Comparison of ENCODE assay signal across 9 mouse cellular contexts in the genomic region with DNA sequence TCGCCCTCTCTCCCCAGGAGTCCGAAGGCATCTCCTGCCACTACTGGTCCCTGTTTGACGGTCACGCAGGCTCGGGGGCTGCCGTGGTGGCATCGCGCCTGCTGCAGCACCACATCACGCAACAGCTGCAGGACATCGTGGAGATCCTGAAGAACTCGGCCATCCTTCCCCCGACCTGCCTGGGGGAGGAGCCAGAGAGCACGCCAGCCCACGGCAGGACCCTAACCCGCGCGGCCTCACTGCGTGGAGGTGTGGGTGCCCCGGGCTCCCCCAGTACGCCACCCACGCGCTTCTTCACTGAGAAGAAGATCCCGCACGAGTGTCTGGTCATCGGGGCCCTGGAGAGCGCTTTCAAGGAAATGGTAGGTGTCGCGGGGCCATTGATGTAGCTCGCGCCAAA.
DNase-seq lines count a peak whose midpoint lies in the region; ATAC-seq and TF ChIP-seq lines count a peak whose summit lies in the region.
"Had no signal": no experiment of that assay in that cellular context is flagged by ENCODE, and none has a peak within 500 bp of the region (broad histone marks: within the 10 kb centered on the region; RNA-seq: fewer than 3 reads in every experiment).

No protein-coding gene starts in this region.

- no peak for DNase-seq in kidney, adult 9 months
- DNase-seq in brain, embryonic 14.5 days (ENCODE audit: low read depth): no peak
- DNase-seq in hindbrain, embryonic 11.5 days (ENCODE audit: low spot score): no peak
- no peak for DNase-seq in urinary bladder, postnatal 10 days (ENCODE audit: low spot score)
- DNase-seq in urinary bladder, postnatal 4 days (ENCODE audit: low spot score in 2 of 2): no peak
- no peak for DNase-seq in gastrocnemius, postnatal 25 days

- no peak overlapping the region for H3K27ac ChIP-seq in kidney, embryonic 15.5 days
- no peak overlapping the region for H3K27ac ChIP-seq in hindbrain, embryonic 11.5 days (ENCODE audit: low read depth, low read length)
- no peak overlapping the region for H3K27ac ChIP-seq in midbrain, embryonic 12.5 days (replicated peaks)

- H3K27me3 ChIP-seq in kidney, embryonic 15.5 days: no peaks in the 10 kb centered on the region
- H3K27me3 ChIP-seq in hindbrain, embryonic 11.5 days (ENCODE audit: control insufficient read depth, insufficient read depth, low read length): no peaks in the 10 kb centered on the region
- peaks cover 17% of the 10 kb centered on the region for H3K27me3 ChIP-seq in midbrain, embryonic 12.5 days
- H3K27me3 ChIP-seq: Patski had no signal

- peak; percentile 13; the same call in 1 of the 2 replicates for TF ChIP-seq CTCF in brain, embryonic 14.5 days (IDR thresholded peaks at IDR 0.05; ENCODE audit: borderline replicate concordance, extremely low read depth, insufficient read depth, insufficient read length)

- H3K9me3 ChIP-seq in kidney, embryonic 15.5 days (replicated peaks): no peaks in the 10 kb centered on the region
- no peaks in the 10 kb centered on the region for H3K9me3 ChIP-seq in hindbrain, embryonic 11.5 days (ENCODE audit: control insufficient read depth, low read length)
- H3K9me3 ChIP-seq in midbrain, embryonic 12.5 days: peaks cover 6% of the 10 kb centered on the region; the same call in 1 of the 2 replicates

- peak overlapping the region; percentile 32 for H3K4me3 ChIP-seq in kidney, embryonic 15.5 days (replicated peaks)
- H3K4me3 ChIP-seq in hindbrain, embryonic 11.5 days (ENCODE audit: low read depth, low read length): peak overlapping the region; percentile 1; the same call in 1 of the 2 replicates
- H3K4me3 ChIP-seq in midbrain, embryonic 12.5 days: 0 out of 2 replicates have a peak overlapping the region, but pooled peaks have one; percentile 18

- TF ChIP-seq POLR2A in brain, embryonic 14.5 days (IDR thresholded peaks at IDR 0.05; ENCODE audit: borderline replicate concordance, extremely low read depth, insufficient read depth, insufficient read length, poor library complexity, severe bottlenecking): no peak

- H3K9ac ChIP-seq in kidney, embryonic 15.5 days: no peak overlapping the region
- H3K9ac ChIP-seq in hindbrain, embryonic 11.5 days (ENCODE audit: low read depth, low read length): no peak overlapping the region
- H3K9ac ChIP-seq in midbrain, embryonic 12.5 days (replicated peaks): 0 out of 2 replicates have a peak overlapping the region, but pooled peaks have one; percentile 15

- ATAC-seq in kidney, embryonic 15.5 days (replicated peaks; ENCODE audit: low FRiP score): no peak
- 0 out of 2 replicates have a peak, but pooled peaks have one; percentile 17 for ATAC-seq in hindbrain, embryonic 11.5 days (ENCODE audit: low FRiP score)
- ATAC-seq in midbrain, embryonic 12.5 days (ENCODE audit: low FRiP score, low read depth): no peak

- 43% methylated on average over 30 of the region's 30 CpGs for WGBS in kidney, embryonic 15.5 days
- WGBS in hindbrain, embryonic 11.5 days: 40% methylated on average over 30 of the region's 30 CpGs
- WGBS in midbrain, embryonic 12.5 days: 32% methylated on average over 30 of the region's 30 CpGs

- H3K36me3 ChIP-seq in kidney, embryonic 15.5 days: peaks cover 10% of the 10 kb centered on the region
- H3K36me3 ChIP-seq in hindbrain, embryonic 11.5 days (ENCODE audit: control insufficient read depth, insufficient read depth, low read length): no peaks in the 10 kb centered on the region
- no peaks in the 10 kb centered on the region for H3K36me3 ChIP-seq in midbrain, embryonic 12.5 days

- H3K4me1 ChIP-seq in kidney, embryonic 15.5 days: peaks cover 13% of the 10 kb centered on the region
- H3K4me1 ChIP-seq in hindbrain, embryonic 11.5 days (replicated peaks; ENCODE audit: control insufficient read depth, insufficient read depth, low read length): no peaks in the 10 kb centered on the region
- peaks cover 7% of the 10 kb centered on the region for H3K4me1 ChIP-seq in midbrain, embryonic 12.5 days

- H3K4me2 ChIP-seq in kidney, embryonic 15.5 days: peak overlapping the region; percentile 58
- H3K4me2 ChIP-seq in hindbrain, embryonic 11.5 days (replicated peaks; ENCODE audit: low read depth, low read length): peak overlapping the region; percentile 20
- peak overlapping the region; percentile 42 for H3K4me2 ChIP-seq in midbrain, embryonic 12.5 days (replicated peaks)
